Mouse (Mus musculus) lung, adult 2 months (tissue): ENCODE data around the gene Gipc3.

ENCODE experiments used
- CTCF ChIP-seq: fragments of 200-500 bp; IDR thresholded peaks from 2 replicates; pipeline ENCODE4 v1.5.1; 2011; ENCODE audit warnings: mild to moderate bottlenecking, low read length, control low read depth; ENCODE audit not compliant: insufficient read depth
- POLR2A ChIP-seq: fragments of 200-500 bp; IDR thresholded peaks from 2 replicates; pipeline ENCODE4 v1.6.1; 2011; ENCODE audit warnings: low read depth, mild to moderate bottlenecking, control low read depth, low read length, borderline replicate concordance; ENCODE audit errors: extremely low read depth

DNA sequence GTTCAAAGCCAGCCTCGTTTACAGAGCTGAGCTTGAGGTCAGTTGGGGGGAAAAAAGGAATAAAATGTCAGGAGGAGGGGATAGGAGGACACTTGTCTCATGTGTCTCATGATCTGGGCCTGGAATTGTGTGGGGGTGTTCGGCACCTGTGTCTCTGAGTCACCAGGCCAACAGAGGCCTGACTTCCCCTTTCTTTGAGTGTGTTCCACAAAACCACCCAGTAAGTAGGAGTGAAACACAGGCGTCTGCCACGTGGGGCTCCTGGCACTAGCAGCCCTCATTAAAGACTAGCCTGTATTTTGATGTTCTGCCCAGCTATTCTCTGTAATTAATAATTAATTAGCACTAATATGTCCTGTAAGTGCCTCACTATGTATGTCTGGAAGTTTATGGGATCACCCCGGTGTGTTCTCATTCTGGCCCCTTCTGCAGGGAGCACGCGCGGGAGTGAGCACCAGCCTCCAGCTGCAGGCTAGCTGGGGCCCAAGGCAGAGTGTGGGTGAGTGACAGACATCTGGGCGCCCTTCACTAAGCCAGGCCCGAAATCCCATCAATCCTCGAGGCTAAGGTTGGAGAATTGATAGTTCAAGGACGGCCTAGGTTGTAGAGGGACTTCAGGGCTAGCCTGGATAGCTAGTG, 13.4 kb upstream of the Gipc3 start:
- TF ChIP-seq CTCF (no peak), POLR2A (no peak)
